Mouse (Mus musculus): ENCODE measurements around the gene Cd83. TPM values are rescaled to one million over a fixed set of nuclear protein-coding genes. Genes with fewer than 3 reads are reported as not detected.

Gene Cd83
- polyA plus RNA-seq, 1 experiment from 2014 or later, result 16.0 TPM

DNA sequence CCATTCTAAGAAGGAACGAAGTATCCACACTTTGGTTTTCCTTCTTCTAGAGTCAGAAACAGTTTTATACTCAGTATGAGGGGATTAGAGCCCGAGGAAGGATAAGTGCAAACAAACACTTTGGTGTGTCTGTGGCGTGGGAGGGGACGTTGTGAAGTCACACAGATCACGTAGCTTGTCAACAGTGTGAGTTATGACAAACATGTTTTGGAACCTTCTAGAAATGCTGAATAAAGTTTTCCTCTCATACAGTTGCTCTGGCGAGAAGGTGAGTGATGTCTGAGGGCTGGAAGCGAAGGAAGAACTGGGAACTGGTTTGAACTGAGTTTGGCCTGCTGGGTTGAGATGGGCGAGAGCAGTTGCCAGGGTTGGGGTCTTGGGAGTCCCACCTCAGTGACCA is 4.5 kb upstream of the Cd83 start:
- H3K36me3 ChIP-seq (ENCODE audit: control insufficient read depth, insufficient read depth, low read length), result no peaks in the 10 kb centered on the region
- H3K4me1 ChIP-seq (ENCODE audit: control insufficient read depth, insufficient read depth, low read length), result peaks cover 6% of the 10 kb centered on the region
- no peak overlapping the region for H3K4me2 ChIP-seq (ENCODE audit: low read depth)
- ATAC-seq (ENCODE audit: insufficient read depth, low FRiP score, low TSS enrichment) (no peak), DNase-seq (ENCODE audit: low spot score) (no peak)
- no peak overlapping the region for H3K27ac ChIP-seq (ENCODE audit: low read depth, low read length)
- no peak overlapping the region for H3K9ac ChIP-seq (ENCODE audit: low read length)
- WGBS, result 89% methylated on average over 8 of the region's 8 CpGs
- peaks cover under 1% of the 10 kb centered on the region; the same call in 1 of the 2 replicates for H3K27me3 ChIP-seq (ENCODE audit: control insufficient read depth, insufficient read depth, low read length)
- H3K9me3 ChIP-seq (ENCODE audit: control insufficient read depth, low read length), result no peaks in the 10 kb centered on the region
- H3K4me3 ChIP-seq (ENCODE audit: low read depth, low read length), result no peak overlapping the region

DNA sequence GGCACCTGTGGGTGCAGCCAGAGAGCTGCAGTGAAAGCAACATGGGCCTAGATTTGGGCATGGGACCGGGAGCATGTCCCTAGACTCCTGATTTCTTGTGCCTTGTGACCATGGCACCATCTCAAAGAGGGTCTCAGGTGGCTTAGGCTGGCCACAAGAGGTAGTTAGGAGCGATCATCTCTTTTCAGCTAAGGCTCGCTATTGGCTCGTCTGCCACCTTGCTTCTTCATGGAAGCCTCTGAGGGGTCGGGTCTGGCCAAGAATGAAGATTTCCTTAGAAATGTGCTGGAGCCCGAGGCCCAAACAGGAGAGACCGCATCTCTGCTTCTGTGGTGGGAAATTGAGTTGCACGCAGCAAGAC is 1.1 kb downstream of the Cd83 start:
- H3K36me3 ChIP-seq (ENCODE audit: control insufficient read depth, insufficient read depth, low read length), result no peaks in the 10 kb centered on the region
- H3K4me1 ChIP-seq (ENCODE audit: control insufficient read depth, insufficient read depth, low read length), result peaks cover 10% of the 10 kb centered on the region
- peak overlapping the region; percentile 97 for H3K4me2 ChIP-seq (ENCODE audit: low read depth)
- DNase-seq (ENCODE audit: low spot score) (no peak), ATAC-seq (ENCODE audit: insufficient read depth, low FRiP score, low TSS enrichment) (no peak)
- peak overlapping the region; percentile 59 for H3K4me3 ChIP-seq (ENCODE audit: low read depth, low read length)
- WGBS, result 42% methylated on average over 8 of the region's 8 CpGs
- 0 out of 2 replicates have a peak overlapping the region, but pooled peaks have one; percentile 73 for H3K9ac ChIP-seq (ENCODE audit: low read length)
- H3K27ac ChIP-seq (ENCODE audit: low read depth, low read length), result no peak overlapping the region
- no peaks in the 10 kb centered on the region for H3K9me3 ChIP-seq (ENCODE audit: control insufficient read depth, low read length)
- peaks cover 6% of the 10 kb centered on the region; the same call in 1 of the 2 replicates for H3K27me3 ChIP-seq (ENCODE audit: control insufficient read depth, insufficient read depth, low read length)

DNA sequence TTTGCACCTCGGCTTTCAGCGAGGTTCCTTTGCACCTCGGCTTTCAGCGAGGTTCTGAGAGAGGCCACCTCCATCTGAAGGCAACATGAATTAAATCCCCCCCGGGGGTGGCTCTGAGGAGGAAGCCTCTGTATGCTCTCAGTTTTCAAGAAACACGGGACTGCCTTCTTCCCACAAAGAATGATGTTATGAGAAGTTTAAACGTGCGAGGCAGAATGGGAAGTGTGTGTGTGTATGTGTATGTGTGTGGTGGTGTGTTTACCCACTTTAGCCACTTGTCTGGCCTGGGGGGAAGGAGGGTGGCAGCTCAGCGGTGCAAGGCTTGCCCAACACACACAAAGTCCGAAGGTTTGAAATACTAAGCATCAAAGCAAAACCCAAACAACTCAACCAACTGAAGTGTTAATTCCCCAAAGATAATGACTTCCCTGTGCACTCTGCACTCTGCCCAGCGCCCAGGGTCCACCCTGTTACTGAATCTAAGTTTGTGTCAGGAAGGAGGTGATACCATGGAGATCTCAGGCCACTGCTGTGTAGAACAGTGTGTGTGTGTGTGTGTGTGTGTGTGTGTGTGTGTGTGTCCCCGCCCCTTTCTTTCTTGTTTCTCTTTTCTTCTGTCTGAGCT is 1.7 kb downstream of the Cd83 start:
- Histone ChIP-seq H3K4me2 (ENCODE audit: low read depth) (peak overlapping the region; percentile 97; the same call in 1 of the 2 replicates), H3K36me3 (ENCODE audit: control insufficient read depth, insufficient read depth, low read length) (no peaks in the 10 kb centered on the region), H3K27me3 (ENCODE audit: control insufficient read depth, insufficient read depth, low read length) (peaks cover 6% of the 10 kb centered on the region; the same call in 1 of the 2 replicates), H3K4me3 (ENCODE audit: low read depth, low read length) (no peak overlapping the region), H3K27ac (ENCODE audit: low read depth, low read length) (no peak overlapping the region), H3K4me1 (ENCODE audit: control insufficient read depth, insufficient read depth, low read length) (peaks cover 10% of the 10 kb centered on the region), H3K9me3 (ENCODE audit: control insufficient read depth, low read length) (no peaks in the 10 kb centered on the region), H3K9ac (ENCODE audit: low read length) (no peak overlapping the region)
- 36% methylated on average over 12 of the region's 12 CpGs for WGBS
- no peak for DNase-seq (ENCODE audit: low spot score)
- ATAC-seq (ENCODE audit: insufficient read depth, low FRiP score, low TSS enrichment), result no peak

DNA sequence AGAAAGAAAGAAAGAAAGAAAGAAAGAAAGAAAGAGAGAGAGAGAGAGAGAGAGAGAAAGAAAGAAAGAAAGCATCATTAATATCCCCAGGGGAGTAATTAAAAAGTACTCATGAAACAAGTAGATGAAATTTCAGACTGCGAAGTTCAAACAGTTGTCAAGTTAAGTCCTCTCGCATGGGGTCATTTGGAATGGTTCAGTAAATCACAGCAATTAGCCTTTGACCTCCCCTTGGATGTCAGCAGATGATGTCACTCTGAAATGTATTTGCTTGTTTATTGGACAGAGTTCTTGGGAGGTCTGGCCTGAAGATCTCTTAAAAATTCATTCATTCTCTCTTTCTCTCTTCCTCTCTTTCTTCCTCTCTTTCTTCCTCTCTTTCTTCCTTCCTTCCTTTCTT is 2.7 kb downstream of the Cd83 start:
- Histone ChIP-seq H3K4me3 (ENCODE audit: low read depth, low read length) (no peak overlapping the region), H3K9me3 (ENCODE audit: control insufficient read depth, low read length) (no peaks in the 10 kb centered on the region), H3K27ac (ENCODE audit: low read depth, low read length) (no peak overlapping the region), H3K4me1 (ENCODE audit: control insufficient read depth, insufficient read depth, low read length) (peaks cover 10% of the 10 kb centered on the region), H3K27me3 (ENCODE audit: control insufficient read depth, insufficient read depth, low read length) (peaks cover 6% of the 10 kb centered on the region; the same call in 1 of the 2 replicates), H3K9ac (ENCODE audit: low read length) (no peak overlapping the region), H3K4me2 (ENCODE audit: low read depth) (no peak overlapping the region), H3K36me3 (ENCODE audit: control insufficient read depth, insufficient read depth, low read length) (no peaks in the 10 kb centered on the region)
- ATAC-seq (ENCODE audit: insufficient read depth, low FRiP score, low TSS enrichment) (no peak), DNase-seq (ENCODE audit: low spot score) (no peak)
- WGBS, result 27% methylated on average over 2 of the region's 2 CpGs

DNA sequence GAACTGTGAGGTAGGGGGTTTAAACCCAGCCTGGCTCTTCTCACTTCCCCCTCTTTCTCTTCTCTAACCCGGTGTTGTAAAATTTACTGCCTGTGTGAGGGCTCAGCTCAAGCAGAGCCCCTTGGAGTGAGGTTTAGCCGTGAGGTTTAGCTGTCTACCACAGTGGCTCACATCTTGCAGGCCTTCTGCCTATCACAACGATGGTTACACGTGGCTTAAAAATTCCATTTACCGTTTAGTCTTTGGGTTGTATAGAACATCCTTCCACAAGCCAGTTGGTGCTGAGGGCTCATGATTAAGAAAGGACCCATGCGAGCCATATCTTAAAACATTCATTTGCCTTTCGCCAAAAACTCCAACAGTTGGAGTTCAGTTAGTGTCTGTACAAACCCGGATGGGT is 3.5 kb downstream of the Cd83 start:
- Histone ChIP-seq H3K4me1 (ENCODE audit: control insufficient read depth, insufficient read depth, low read length) (peaks cover 10% of the 10 kb centered on the region), H3K9ac (ENCODE audit: low read length) (no peak overlapping the region), H3K27me3 (ENCODE audit: control insufficient read depth, insufficient read depth, low read length) (peaks cover 6% of the 10 kb centered on the region; the same call in 1 of the 2 replicates), H3K27ac (ENCODE audit: low read depth, low read length) (no peak overlapping the region), H3K36me3 (ENCODE audit: control insufficient read depth, insufficient read depth, low read length) (no peaks in the 10 kb centered on the region), H3K4me2 (ENCODE audit: low read depth) (no peak overlapping the region), H3K9me3 (ENCODE audit: control insufficient read depth, low read length) (no peaks in the 10 kb centered on the region), H3K4me3 (ENCODE audit: low read depth, low read length) (no peak overlapping the region)
- 53% methylated on average over 8 of the region's 8 CpGs for WGBS
- DNase-seq (ENCODE audit: low spot score) (no peak), ATAC-seq (ENCODE audit: insufficient read depth, low FRiP score, low TSS enrichment) (no peak)

DNA sequence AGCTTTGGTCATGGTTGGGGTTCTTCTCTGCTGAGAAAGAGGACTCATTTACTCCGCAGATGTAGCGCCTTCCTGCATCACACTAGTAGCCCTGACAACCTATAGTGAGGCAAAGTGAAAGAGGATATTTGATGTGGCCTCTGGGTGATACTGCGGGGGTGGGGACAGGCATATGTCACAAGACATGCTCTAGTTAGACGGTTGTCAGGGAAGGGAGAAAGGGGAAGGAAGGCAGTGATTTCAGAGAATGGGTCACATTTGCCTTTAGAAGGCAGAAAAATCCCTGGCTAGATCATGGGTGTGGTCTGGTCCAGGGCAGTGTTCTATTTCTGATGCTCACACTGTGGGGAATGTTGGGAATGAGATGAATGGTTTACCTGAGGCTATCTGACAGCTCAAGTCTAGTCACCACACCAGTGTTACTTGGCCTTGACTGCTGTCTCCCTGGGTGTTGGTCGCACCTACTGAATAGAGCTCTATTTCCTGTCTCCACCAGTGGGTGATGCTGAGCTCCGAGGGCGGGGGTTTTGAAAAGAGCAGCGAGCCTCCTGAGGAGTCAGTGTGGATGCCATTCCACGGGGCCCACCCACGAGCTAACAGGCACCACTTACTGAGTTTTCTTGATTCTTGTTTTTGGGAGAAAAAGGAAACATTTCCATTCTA is 4.5 kb downstream of the Cd83 start:
- Histone ChIP-seq H3K4me3 (ENCODE audit: low read depth, low read length) (no peak overlapping the region), H3K4me2 (ENCODE audit: low read depth) (no peak overlapping the region), H3K9ac (ENCODE audit: low read length) (no peak overlapping the region), H3K27me3 (ENCODE audit: control insufficient read depth, insufficient read depth, low read length) (peaks cover 6% of the 10 kb centered on the region; the same call in 1 of the 2 replicates), H3K4me1 (ENCODE audit: control insufficient read depth, insufficient read depth, low read length) (peaks cover 10% of the 10 kb centered on the region), H3K27ac (ENCODE audit: low read depth, low read length) (no peak overlapping the region), H3K36me3 (ENCODE audit: control insufficient read depth, insufficient read depth, low read length) (no peaks in the 10 kb centered on the region), H3K9me3 (ENCODE audit: control insufficient read depth, low read length) (no peaks in the 10 kb centered on the region)
- ATAC-seq (ENCODE audit: insufficient read depth, low FRiP score, low TSS enrichment), result no peak
- no peak for DNase-seq (ENCODE audit: low spot score)
- WGBS, result 70% methylated on average over 10 of the region's 10 CpGs

DNA sequence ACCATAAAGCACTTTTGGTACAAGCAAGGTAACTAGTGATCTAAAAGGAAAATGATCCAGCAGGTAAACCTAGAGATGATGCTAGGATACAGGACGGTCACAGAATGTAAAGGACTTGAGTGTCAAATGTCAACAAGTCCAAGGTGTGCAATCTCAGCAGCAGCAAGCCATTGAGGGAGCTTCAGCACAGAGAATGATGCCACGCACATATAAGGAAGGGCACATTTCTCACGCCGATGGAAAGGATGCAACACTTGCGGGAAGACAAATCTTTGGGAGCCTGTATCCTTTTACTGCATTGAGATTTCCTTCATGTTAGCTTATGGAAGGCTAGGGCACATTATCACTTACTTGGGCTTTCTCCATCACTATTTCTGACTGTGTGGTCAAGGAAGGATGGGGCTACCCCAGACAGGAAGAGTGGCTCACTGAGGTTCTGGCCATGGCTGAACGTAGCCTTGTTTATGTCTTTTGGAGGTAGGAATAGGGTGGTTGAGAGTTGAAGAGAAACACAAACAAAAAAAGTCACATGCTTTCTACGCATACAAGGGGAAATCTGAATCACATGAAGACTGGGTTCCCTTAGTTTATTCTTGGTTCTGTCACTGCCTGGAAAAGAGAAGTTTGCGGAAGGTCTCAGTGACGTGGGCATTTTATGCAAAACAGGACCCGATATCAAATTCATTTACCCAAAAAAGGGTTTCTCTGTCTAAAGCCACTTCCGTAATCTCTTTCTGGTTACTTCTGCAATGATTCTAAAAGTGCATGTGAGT is 5.8 kb downstream of the Cd83 start:
- ATAC-seq (ENCODE audit: insufficient read depth, low FRiP score, low TSS enrichment), result no peak
- Histone ChIP-seq H3K36me3 (ENCODE audit: control insufficient read depth, insufficient read depth, low read length) (no peaks in the 10 kb centered on the region), H3K4me2 (ENCODE audit: low read depth) (no peak overlapping the region), H3K4me3 (ENCODE audit: low read depth, low read length) (no peak overlapping the region), H3K27me3 (ENCODE audit: control insufficient read depth, insufficient read depth, low read length) (peaks cover 3% of the 10 kb centered on the region; the same call in 1 of the 2 replicates), H3K27ac (ENCODE audit: low read depth, low read length) (no peak overlapping the region), H3K4me1 (ENCODE audit: control insufficient read depth, insufficient read depth, low read length) (peaks cover 4% of the 10 kb centered on the region; the same call in 1 of the 2 replicates), H3K9me3 (ENCODE audit: control insufficient read depth, low read length) (no peaks in the 10 kb centered on the region), H3K9ac (ENCODE audit: low read length) (no peak overlapping the region)
- DNase-seq (ENCODE audit: low spot score), result no peak
- 91% methylated on average over 11 of the region's 11 CpGs for WGBS

DNA sequence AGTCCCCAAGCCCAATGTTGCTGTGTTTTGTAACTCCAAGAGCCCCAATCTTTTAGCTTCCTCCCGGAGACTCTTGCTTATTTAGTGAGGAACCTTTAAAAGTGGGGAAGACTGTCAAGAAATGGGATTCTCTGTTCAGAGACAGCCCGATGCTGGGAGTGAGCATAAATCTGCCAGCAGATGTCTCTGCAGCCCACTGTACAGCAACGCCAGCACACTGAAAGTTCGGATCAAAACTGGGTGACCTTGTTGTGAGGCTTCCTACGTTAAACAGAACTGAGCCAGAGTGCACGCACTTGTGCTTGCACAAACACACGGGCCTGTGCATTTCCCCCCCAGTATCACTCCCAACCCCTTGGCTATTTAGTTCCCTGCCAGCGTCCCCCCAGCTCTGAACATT is 10.8 kb downstream of the Cd83 start:
- Histone ChIP-seq H3K4me2 (ENCODE audit: low read depth) (no peak overlapping the region), H3K9me3 (ENCODE audit: control insufficient read depth, low read length) (no peaks in the 10 kb centered on the region), H3K4me1 (ENCODE audit: control insufficient read depth, insufficient read depth, low read length) (no peaks in the 10 kb centered on the region), H3K27me3 (ENCODE audit: control insufficient read depth, insufficient read depth, low read length) (no peaks in the 10 kb centered on the region), H3K27ac (ENCODE audit: low read depth, low read length) (no peak overlapping the region), H3K4me3 (ENCODE audit: low read depth, low read length) (no peak overlapping the region), H3K36me3 (ENCODE audit: control insufficient read depth, insufficient read depth, low read length) (no peaks in the 10 kb centered on the region), H3K9ac (ENCODE audit: low read length) (no peak overlapping the region)
- no peak for ATAC-seq (ENCODE audit: insufficient read depth, low FRiP score, low TSS enrichment)
- peak; percentile 32 for DNase-seq (ENCODE audit: low spot score)
- 60% methylated on average over 8 of the region's 8 CpGs for WGBS
